Mouse (Mus musculus) heart, embryonic 12.5 days (tissue): ENCODE results near the gene Fshr. TPM values are rescaled to one million over a fixed set of nuclear protein-coding genes. Genes with fewer than 3 reads are reported as not detected.
"Not testable (repeated sequence)": the region's sequence is repeated elsewhere in the genome, so short reads cannot be mapped to it uniquely, and the experiment has no call there.

Experiments
- ATAC-seq: fragments of 200-750 bp; cut with Nextera tagmentation; 2 replicates; pipeline ENCODE4 v1.8.0; 2017; ENCODE audit warnings: moderate TSS enrichment, moderate library complexity; ENCODE audit not compliant: insufficient number of reproducible peaks, low FRiP score
- H3K27ac ChIP-seq: fragments of 300-500 bp; sonication (generic); 2 replicates; pipeline ENCODE4 v1.5.1; 2016; ENCODE audit warnings: mild to moderate bottlenecking, moderate library complexity; ENCODE audit not compliant: poor library complexity, severe bottlenecking
- H3K27me3 ChIP-seq: fragments of 300-500 bp; sonication (generic); replicated peaks from 2 replicates; pipeline ENCODE4 v1.6.1; 2016; ENCODE audit warnings: mild to moderate bottlenecking, moderate library complexity
- H3K36me3 ChIP-seq: fragments of 300-500 bp; sonication (generic); 2 replicates; pipeline ENCODE4 v1.6.1; 2016; ENCODE audit warnings: mild to moderate bottlenecking, moderate library complexity
- H3K4me1 ChIP-seq: fragments of 300-500 bp; sonication (generic); replicated peaks from 2 replicates; pipeline ENCODE4 v1.6.1; 2016; ENCODE audit warnings: mild to moderate bottlenecking
- H3K4me2 ChIP-seq: fragments of 300-500 bp; sonication (generic); 2 replicates; pipeline ENCODE4 v1.6.1; 2016; ENCODE audit warnings: mild to moderate bottlenecking, moderate library complexity
- H3K4me3 ChIP-seq: fragments of 300-500 bp; sonication (generic); 2 replicates; pipeline ENCODE4 v1.5.1; 2016; ENCODE audit warnings: mild to moderate bottlenecking
- H3K9ac ChIP-seq: fragments of 300-500 bp; sonication (generic); 2 replicates; pipeline ENCODE4 v1.6.1; 2016; ENCODE audit warnings: mild to moderate bottlenecking, moderate library complexity
- H3K9me3 ChIP-seq: fragments of 300-500 bp; sonication (generic); replicated peaks from 2 replicates; pipeline ENCODE4 v1.6.1; 2016; ENCODE audit warnings: mild to moderate bottlenecking, moderate library complexity
- WGBS: fragments of 180-500 bp; shearing (Covaris S2); methylation state at CpG from one replicate; pipeline ENCODE4 v1.1.7; 2016; 5-methylcytosine and 5-hydroxymethylcytosine counted together
- polyA plus RNA-seq: library from polyadenylated mRNA; unstranded; fragments of >200 nt; fragmentation: Nextera tagmentation; extraction: Ambion mirVana; gene quantifications from 2 replicates; pipeline ENCODE4 v1.2.1, GENCODE M21; 2016

Fshr gene
- not detected in 2 replicates for polyA plus RNA-seq

GRCm38 (mm10) chr17:89200575-89200974, at the start of gene Fshr:
Gene Fshr, minus strand, starts transcription at chr17:89200675.
- ATAC-seq = no peak
- Histone ChIP-seq H3K4me1 (no peaks in the 10 kb centered on the region), H3K4me2 (no peak within 1 kb of the TSS), H3K27ac (no peak within 1 kb of the TSS), H3K36me3 (no peaks in the 10 kb centered on the region), H3K27me3 (no peaks in the 10 kb centered on the region), H3K9me3 (no peaks in the 10 kb centered on the region), H3K9ac (no peak within 1 kb of the TSS), H3K4me3 (no peak within 1 kb of the TSS)
- WGBS = 77% methylated on average over 6 of the region's 6 CpGs

- Histone ChIP-seq H3K4me3 (no peak overlapping the region), H3K9ac (no peak overlapping the region), H3K27me3 (no peaks in the 10 kb centered on the region), H3K4me1 (no peaks in the 10 kb centered on the region), H3K36me3 (no peaks in the 10 kb centered on the region), H3K9me3 (no peaks in the 10 kb centered on the region), H3K4me2 (no peak overlapping the region), H3K27ac (no peak overlapping the region)
- WGBS = 79% methylated on average over 6 of the region's 6 CpGs
- ATAC-seq = no peak
These were observed 1.7 kb upstream of the Fshr start for GRCm38 (mm10) chr17:89202181-89202580.

- ATAC-seq = no peak
- no peaks in the 10 kb centered on the region for H3K4me1 ChIP-seq
- no peaks in the 10 kb centered on the region for H3K36me3 ChIP-seq
- no peak overlapping the region for H3K4me3 ChIP-seq
- no peak overlapping the region for H3K4me2 ChIP-seq
- H3K9me3 ChIP-seq = no peaks in the 10 kb centered on the region
- no peak overlapping the region for H3K9ac ChIP-seq
- 70% methylated on average over 1 of the region's 1 CpGs for WGBS
- H3K27ac ChIP-seq = no peak overlapping the region
- no peaks in the 10 kb centered on the region for H3K27me3 ChIP-seq
These were observed 26.9 kb downstream of the Fshr start for GRCm38 (mm10) chr17:89173545-89173944.

GRCm38 (mm10) chr17:89164773-89165172, 35.7 kb downstream of the Fshr start:
- ATAC-seq = no peak
- Histone ChIP-seq H3K27me3 (no peaks in the 10 kb centered on the region), H3K4me3 (no peak overlapping the region), H3K36me3 (no peaks in the 10 kb centered on the region), H3K9ac (no peak overlapping the region), H3K9me3 (no peaks in the 10 kb centered on the region), H3K4me2 (no peak overlapping the region), H3K27ac (no peak overlapping the region), H3K4me1 (no peaks in the 10 kb centered on the region)

- Histone ChIP-seq H3K9ac (no peak overlapping the region), H3K9me3 (no peaks in the 10 kb centered on the region), H3K4me1 (no peaks in the 10 kb centered on the region), H3K36me3 (no peaks in the 10 kb centered on the region), H3K27ac (no peak overlapping the region), H3K4me2 (no peak overlapping the region), H3K4me3 (no peak overlapping the region), H3K27me3 (no peaks in the 10 kb centered on the region)
- WGBS = 89% methylated on average over 3 of the region's 3 CpGs
- no peak for ATAC-seq
These were observed 38.0 kb downstream of the Fshr start for GRCm38 (mm10) chr17:89162475-89162874.

- H3K27me3 ChIP-seq, H3K4me3 ChIP-seq, H3K9ac ChIP-seq, ATAC-seq, H3K4me2 ChIP-seq, H3K4me1 ChIP-seq, H3K9me3 ChIP-seq, H3K36me3 ChIP-seq, H3K27ac ChIP-seq: not testable (repeated sequence)
- WGBS = 82% methylated on average over 3 of the region's 3 CpGs
These were observed 41.1 kb downstream of the Fshr start for GRCm38 (mm10) chr17:89159343-89159742.

- H3K9ac ChIP-seq = no peak overlapping the region
- WGBS = 67% methylated on average over 6 of the region's 6 CpGs
- H3K36me3 ChIP-seq = no peaks in the 10 kb centered on the region
- H3K4me2 ChIP-seq = no peak overlapping the region
- H3K4me3 ChIP-seq = no peak overlapping the region
- H3K27me3 ChIP-seq = no peaks in the 10 kb centered on the region
- no peaks in the 10 kb centered on the region for H3K9me3 ChIP-seq
- H3K4me1 ChIP-seq = no peaks in the 10 kb centered on the region
- ATAC-seq = no peak
- H3K27ac ChIP-seq = no peak overlapping the region
These were observed 55.7 kb downstream of the Fshr start for GRCm38 (mm10) chr17:89144806-89145205.

- no peaks in the 10 kb centered on the region for H3K36me3 ChIP-seq
- no peaks in the 10 kb centered on the region for H3K9me3 ChIP-seq
- no peak overlapping the region for H3K9ac ChIP-seq
- WGBS = 68% methylated on average over 2 of the region's 2 CpGs
- no peaks in the 10 kb centered on the region for H3K27me3 ChIP-seq
- H3K4me1 ChIP-seq = no peaks in the 10 kb centered on the region
- H3K4me3 ChIP-seq = no peak overlapping the region
- H3K27ac ChIP-seq = no peak overlapping the region
- no peak overlapping the region for H3K4me2 ChIP-seq
- ATAC-seq = no peak
These were observed 80.5 kb downstream of the Fshr start for GRCm38 (mm10) chr17:89120023-89120422.

GRCm38 (mm10) chr17:89119250-89119649, 81.2 kb downstream of the Fshr start:
- Histone ChIP-seq H3K9ac (no peak overlapping the region), H3K36me3 (no peaks in the 10 kb centered on the region), H3K27ac (no peak overlapping the region), H3K4me2 (no peak overlapping the region), H3K4me1 (no peaks in the 10 kb centered on the region), H3K9me3 (no peaks in the 10 kb centered on the region), H3K27me3 (no peaks in the 10 kb centered on the region), H3K4me3 (no peak overlapping the region)
- WGBS = 54% methylated on average over 2 of the region's 2 CpGs
- no peak for ATAC-seq

- no peak overlapping the region for H3K4me3 ChIP-seq
- H3K4me2 ChIP-seq = no peak overlapping the region
- no peak for ATAC-seq
- H3K36me3 ChIP-seq = no peaks in the 10 kb centered on the region
- no peak overlapping the region for H3K27ac ChIP-seq
- no peaks in the 10 kb centered on the region for H3K27me3 ChIP-seq
- H3K9me3 ChIP-seq = no peaks in the 10 kb centered on the region
- no peaks in the 10 kb centered on the region for H3K4me1 ChIP-seq
- H3K9ac ChIP-seq = no peak overlapping the region
These were observed 86.5 kb downstream of the Fshr start for GRCm38 (mm10) chr17:89113944-89114343.

- no peak overlapping the region for H3K4me2 ChIP-seq
- H3K27ac ChIP-seq = no peak overlapping the region
- H3K4me1 ChIP-seq = no peaks in the 10 kb centered on the region
- no peaks in the 10 kb centered on the region for H3K9me3 ChIP-seq
- WGBS = 74% methylated on average over 5 of the region's 5 CpGs
- H3K9ac ChIP-seq = no peak overlapping the region
- H3K27me3 ChIP-seq = no peaks in the 10 kb centered on the region
- H3K36me3 ChIP-seq = no peaks in the 10 kb centered on the region
- H3K4me3 ChIP-seq = no peak overlapping the region
- no peak for ATAC-seq
These were observed 99.6 kb downstream of the Fshr start for GRCm38 (mm10) chr17:89100719-89101350.

GRCm38 (mm10) chr17:89099733-89100132, 100.7 kb downstream of the Fshr start:
- not testable (repeated sequence) for H3K9ac ChIP-seq, H3K27me3 ChIP-seq, H3K27ac ChIP-seq, H3K4me3 ChIP-seq, H3K4me2 ChIP-seq, ATAC-seq, H3K9me3 ChIP-seq, H3K4me1 ChIP-seq, H3K36me3 ChIP-seq
- WGBS = 68% methylated on average over 1 of the region's 1 CpGs
